7 mouse cellular contexts compared by ENCODE assay signal in the genomic region with DNA sequence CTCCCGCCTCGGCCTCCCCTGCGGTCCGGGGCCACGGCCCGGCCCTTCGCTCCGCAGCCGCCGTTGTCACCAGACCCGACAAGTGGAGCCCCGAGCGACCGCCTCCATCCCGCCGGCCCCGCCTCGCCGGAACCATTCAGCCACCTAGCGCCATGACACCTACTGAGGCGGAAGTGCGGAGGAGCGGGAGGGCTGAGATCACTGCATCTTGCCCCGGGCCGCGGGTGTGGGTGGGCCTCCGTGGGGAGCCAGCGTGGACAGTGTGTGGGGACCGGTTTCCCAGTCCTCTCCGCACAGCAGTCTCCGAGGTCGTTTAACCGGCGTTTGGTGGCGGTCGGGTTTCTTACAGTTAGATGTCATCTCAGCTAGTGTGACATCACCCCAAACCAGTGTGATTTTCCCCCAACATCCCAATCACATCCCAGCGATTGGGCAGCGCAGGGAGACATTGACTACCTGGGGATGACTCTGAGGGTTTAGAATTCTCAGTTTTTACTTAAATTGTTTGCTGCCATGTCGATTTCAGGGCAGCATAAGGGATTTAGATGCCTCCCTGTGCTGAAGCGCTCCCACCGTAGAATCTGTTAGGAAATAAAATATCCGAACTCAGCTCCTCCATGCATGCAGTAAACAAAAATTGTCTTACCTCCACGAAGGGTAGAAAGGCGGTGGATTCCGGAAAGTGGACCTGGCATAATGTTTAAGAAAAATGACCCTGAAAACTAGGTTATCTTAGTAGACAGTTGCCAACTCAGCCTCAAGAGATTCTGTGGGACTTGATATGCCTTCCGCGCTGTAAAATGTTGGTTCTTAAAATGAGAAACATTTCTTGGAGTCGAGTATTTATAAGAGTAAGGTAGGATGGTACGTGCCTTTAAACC. TPM values are rescaled to one million over a fixed set of nuclear protein-coding genes. Genes with fewer than 3 reads are reported as not detected.
DNase-seq lines count a peak whose midpoint lies in the region; ATAC-seq lines count a peak whose summit lies in the region.

A gene (minus strand): TSS at position 334 of the 881 bp plus-strand sequence.

- peak within 1 kb of the TSS; percentile 86 for H3K4me3 ChIP-seq in intestine, embryonic 16.5 days (ENCODE audit: low read length)
- H3K4me3 ChIP-seq in midbrain, embryonic 11.5 days (ENCODE audit: low read depth, low read length): peak within 1 kb of the TSS; percentile 91

- no peaks in the 10 kb centered on the region for H3K9me3 ChIP-seq in intestine, embryonic 16.5 days (ENCODE audit: control insufficient read depth, low read length)
- no peaks in the 10 kb centered on the region for H3K9me3 ChIP-seq in midbrain, embryonic 11.5 days (ENCODE audit: control insufficient read depth, low read length)

- intact Hi-C loops in left cerebral cortex, postnatal 36 days (cut with DNase I): loop anchor here (1.0 to 2.0 kb wide), 3 partner anchors 11 to 123 kb away; a partner anchor contains a TSS

- no peaks in the 10 kb centered on the region; the same call in 1 of the 2 replicates for H3K27me3 ChIP-seq in intestine, embryonic 16.5 days (replicated peaks; ENCODE audit: control insufficient read depth, insufficient read depth, low read length)
- H3K27me3 ChIP-seq in midbrain, embryonic 11.5 days (ENCODE audit: control insufficient read depth, insufficient read depth, low read length): no peaks in the 10 kb centered on the region

- DNase-seq in adrenal gland, adult 18-20 months (ENCODE audit: low spot score in 2 of 2): peak; percentile 91
- peak; percentile 95 for DNase-seq in embryo, embryonic 11 days
- peak; percentile 86 to 94 for DNase-seq in gastrocnemius, postnatal 4 days (ENCODE audit: low spot score in 2 of 2)
- peak; percentile 96 to 97 for DNase-seq in left cerebral cortex, postnatal 36 days (ENCODE audit: low spot score in 2 of 2)
- DNase-seq in midbrain, embryonic 11.5 days (ENCODE audit: low spot score, missing footprints): peak; percentile 99
- peak; percentile 86 for DNase-seq in skeletal muscle tissue, adult 2 months (ENCODE audit: low read depth, low spot score)

- peaks cover 9% of the 10 kb centered on the region for H3K4me1 ChIP-seq in intestine, embryonic 16.5 days (ENCODE audit: control insufficient read depth, insufficient read depth, low read length)
- H3K4me1 ChIP-seq in midbrain, embryonic 11.5 days (ENCODE audit: control insufficient read depth, insufficient read depth, low read length): peaks cover 9% of the 10 kb centered on the region

- WGBS in intestine, embryonic 16.5 days: 9% methylated on average over 49 of the region's 49 CpGs
- WGBS in midbrain, embryonic 11.5 days: 10% methylated on average over 49 of the region's 49 CpGs

- no peaks in the 10 kb centered on the region for H3K36me3 ChIP-seq in intestine, embryonic 16.5 days (ENCODE audit: control insufficient read depth, insufficient read depth, low read length)
- no peaks in the 10 kb centered on the region for H3K36me3 ChIP-seq in midbrain, embryonic 11.5 days (ENCODE audit: control insufficient read depth, insufficient read depth, low read length)

- H3K9ac ChIP-seq in intestine, embryonic 16.5 days (ENCODE audit: low read depth, low read length): peak within 1 kb of the TSS; percentile 96
- peak within 1 kb of the TSS; percentile 91 for H3K9ac ChIP-seq in midbrain, embryonic 11.5 days (ENCODE audit: low read length)

- H3K4me2 ChIP-seq in intestine, embryonic 16.5 days (ENCODE audit: low read depth, low read length): peak within 1 kb of the TSS; percentile 74
- H3K4me2 ChIP-seq in midbrain, embryonic 11.5 days: peak within 1 kb of the TSS; percentile 88

- H3K27ac ChIP-seq in intestine, embryonic 16.5 days (ENCODE audit: low read length): peak within 1 kb of the TSS; percentile 85
- H3K27ac ChIP-seq in midbrain, embryonic 11.5 days (ENCODE audit: low read depth, low read length): peak within 1 kb of the TSS; percentile 67

- peak; percentile 96 for ATAC-seq in intestine, embryonic 16.5 days
- ATAC-seq in midbrain, embryonic 11.5 days (ENCODE audit: low FRiP score): peak; percentile 97

RNA-seq across cellular contexts. Expression of the gene that starts here (rescaled TPM):
- 100 to 1,000 TPM; 122 to 141 TPM for total RNA-seq in adrenal gland, adult 18-20 months (2021)
- 10 to 100 TPM; 69.6 to 76.7 TPM for total RNA-seq in gastrocnemius, postnatal 4 days (2021)
- 6.3 and 7.1 TPM in 2 replicates for polyA plus RNA-seq in intestine, embryonic 16.5 days (2015; fragmentation: Nextera tagmentation; extraction: Ambion mirVana)
- total RNA-seq in left cerebral cortex, postnatal 36 days (2021): 100 to 1,000 TPM; 110 to 129 TPM
- 15.9 and 16.6 TPM in 2 replicates for polyA plus RNA-seq in midbrain, embryonic 11.5 days (2014; fragmentation: Nextera tagmentation; extraction: Ambion mirVana)

Comparison
In these comparisons a context has a peak if more than half of its experiments do, and no peak if none do; other contexts are left out.
1. Peak in every context shown above with its lines: DNase-seq, ATAC-seq, H3K4me3 ChIP-seq and H3K27ac ChIP-seq.